Mouse (Mus musculus): ENCODE measurements around the gene Tnfaip8l1.

Gene Tnfaip8l1

GRCm38 (mm10) chr17:56218377-56219191 lies 56.3 kb downstream of the Tnfaip8l1 start, which contains the start of gene Dpp9:
Gene Dpp9, minus strand, starts transcription at chr17:56218905.
- peak; percentile 88 for DNase-seq (ENCODE audit: low read depth, low spot score)

- DNase-seq (ENCODE audit: low read depth, low spot score), result no peak
Observed at GRCm38 (mm10) chr17:56219251-56219650, 57.0 kb downstream of the Tnfaip8l1 start.

GRCm38 (mm10) chr17:56219805-56220204 lies 57.5 kb downstream of the Tnfaip8l1 start:
- DNase-seq (ENCODE audit: low read depth, low spot score), result no peak
